Mouse (Mus musculus): ENCODE results near the gene Mat2a. TPM values are rescaled to one million over a fixed set of nuclear protein-coding genes. Genes with fewer than 3 reads are reported as not detected.
"Not testable (repeated sequence)": the region's sequence is repeated elsewhere in the genome, so short reads cannot be mapped to it uniquely, and the experiment has no call there.

Mat2a gene
- polyA plus RNA-seq (2015; fragmentation: Nextera tagmentation; extraction: Ambion mirVana), result 300 and 327 TPM in 2 replicates

GRCm38 (mm10) chr6:72439355-72440185, at the start of gene Mat2a:
Gene Mat2a, minus strand, starts transcription at chr6:72439558.
- WGBS, result under 1% methylated on average over 66 of the region's 77 CpGs

DNA sequence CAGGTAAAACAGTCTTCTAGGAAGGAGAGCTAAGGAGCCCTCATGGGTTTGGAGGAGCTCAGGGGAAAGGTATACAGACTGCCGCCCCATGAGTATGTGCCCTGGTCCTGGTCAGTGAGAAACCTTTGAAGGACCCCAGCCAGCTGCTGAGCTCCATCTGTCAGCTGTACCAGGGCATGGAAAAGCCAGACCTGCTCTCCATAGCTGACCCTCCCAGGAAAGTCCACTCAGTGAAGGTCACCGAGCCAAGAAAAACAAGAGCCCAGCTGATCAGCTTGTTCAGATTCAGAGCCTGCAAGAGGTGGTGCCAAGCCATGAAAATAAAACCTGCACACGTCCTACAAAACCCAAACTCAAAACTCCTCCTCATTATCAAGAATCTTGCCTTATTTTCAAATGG, 49.5 kb upstream of the Mat2a start:
- Histone ChIP-seq H3K9me3 (ENCODE audit: control insufficient read depth, low read length) (no peaks in the 10 kb centered on the region), H3K9ac (ENCODE audit: low read depth, low read length) (no peak overlapping the region), H3K4me1 (ENCODE audit: control insufficient read depth, insufficient read depth, low read depth, low read length) (no peaks in the 10 kb centered on the region), H3K36me3 (ENCODE audit: control insufficient read depth, insufficient read depth, low read length) (no peaks in the 10 kb centered on the region), H3K4me3 (ENCODE audit: low read length) (no peak overlapping the region), H3K27me3 (replicated peaks; ENCODE audit: control insufficient read depth, insufficient read depth, low read length) (no peaks in the 10 kb centered on the region), H3K27ac (ENCODE audit: low read depth, low read length) (no peak overlapping the region), H3K4me2 (ENCODE audit: low read length) (no peak overlapping the region)
- WGBS, result 72% methylated on average over 3 of the region's 3 CpGs
- no peak for ATAC-seq

More at GRCm38 (mm10) chr6:72439355-72440185, at the start of gene Mat2a:
- H3K4me3 ChIP-seq (ENCODE audit: low read length), result peak within 1 kb of the TSS; percentile 98
- H3K9ac ChIP-seq (ENCODE audit: low read depth, low read length), result peak within 1 kb of the TSS; percentile 100
- ATAC-seq, result peak; percentile 94
- no peaks in the 10 kb centered on the region for H3K9me3 ChIP-seq (ENCODE audit: control insufficient read depth, low read length)
- peak within 1 kb of the TSS; percentile 100 for H3K27ac ChIP-seq (ENCODE audit: low read depth, low read length)
- H3K27me3 ChIP-seq (replicated peaks; ENCODE audit: control insufficient read depth, insufficient read depth, low read length), result no peaks in the 10 kb centered on the region
- H3K4me2 ChIP-seq (ENCODE audit: low read length), result peak within 1 kb of the TSS; percentile 77
- H3K36me3 ChIP-seq (ENCODE audit: control insufficient read depth, insufficient read depth, low read length), result peaks cover 22% of the 10 kb centered on the region
- H3K4me1 ChIP-seq (ENCODE audit: control insufficient read depth, insufficient read depth, low read depth, low read length), result peaks cover 30% of the 10 kb centered on the region

DNA sequence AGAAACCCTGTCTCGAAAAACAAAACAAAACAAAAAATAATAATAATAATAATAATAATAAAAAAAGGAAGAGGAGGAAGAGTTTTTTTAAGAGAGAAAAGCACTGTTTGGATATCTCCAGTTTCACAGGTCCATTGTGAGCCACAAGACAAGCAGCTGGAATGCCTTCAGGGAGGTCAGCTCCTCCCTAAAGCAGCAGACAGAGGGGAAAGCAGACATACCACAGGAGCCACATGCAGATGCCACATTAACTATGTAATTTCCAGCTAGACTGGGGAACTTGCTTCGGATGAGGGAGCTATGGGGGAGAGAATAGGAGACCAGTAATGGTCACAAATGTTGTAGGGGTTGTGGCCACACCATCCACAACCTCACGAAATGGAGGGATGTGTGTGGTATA, 47.9 kb upstream of the Mat2a start:
- H3K9me3 ChIP-seq (ENCODE audit: control insufficient read depth, low read length), result no peaks in the 10 kb centered on the region
- H3K27me3 ChIP-seq (replicated peaks; ENCODE audit: control insufficient read depth, insufficient read depth, low read length), result no peaks in the 10 kb centered on the region
- no peaks in the 10 kb centered on the region for H3K4me1 ChIP-seq (ENCODE audit: control insufficient read depth, insufficient read depth, low read depth, low read length)
- H3K4me2 ChIP-seq (ENCODE audit: low read length), result no peak overlapping the region
- ATAC-seq, result no peak
- H3K27ac ChIP-seq (ENCODE audit: low read depth, low read length), result no peak overlapping the region
- no peak overlapping the region for H3K9ac ChIP-seq (ENCODE audit: low read depth, low read length)
- H3K36me3 ChIP-seq (ENCODE audit: control insufficient read depth, insufficient read depth, low read length), result no peaks in the 10 kb centered on the region
- no peak overlapping the region for H3K4me3 ChIP-seq (ENCODE audit: low read length)
- 72% methylated on average over 3 of the region's 3 CpGs for WGBS

GRCm38 (mm10) chr6:72486307-72486706, 46.9 kb upstream of the Mat2a start:
- Histone ChIP-seq H3K4me1 (ENCODE audit: control insufficient read depth, insufficient read depth, low read depth, low read length) (no peaks in the 10 kb centered on the region), H3K36me3 (ENCODE audit: control insufficient read depth, insufficient read depth, low read length) (no peaks in the 10 kb centered on the region), H3K9ac (ENCODE audit: low read depth, low read length) (no peak overlapping the region), H3K27me3 (replicated peaks; ENCODE audit: control insufficient read depth, insufficient read depth, low read length) (no peaks in the 10 kb centered on the region), H3K4me2 (ENCODE audit: low read length) (no peak overlapping the region), H3K9me3 (ENCODE audit: control insufficient read depth, low read length) (no peaks in the 10 kb centered on the region), H3K27ac (ENCODE audit: low read depth, low read length) (no peak overlapping the region), H3K4me3 (ENCODE audit: low read length) (no peak overlapping the region)
- WGBS, result 91% methylated on average over 6 of the region's 6 CpGs
- no peak for ATAC-seq

DNA sequence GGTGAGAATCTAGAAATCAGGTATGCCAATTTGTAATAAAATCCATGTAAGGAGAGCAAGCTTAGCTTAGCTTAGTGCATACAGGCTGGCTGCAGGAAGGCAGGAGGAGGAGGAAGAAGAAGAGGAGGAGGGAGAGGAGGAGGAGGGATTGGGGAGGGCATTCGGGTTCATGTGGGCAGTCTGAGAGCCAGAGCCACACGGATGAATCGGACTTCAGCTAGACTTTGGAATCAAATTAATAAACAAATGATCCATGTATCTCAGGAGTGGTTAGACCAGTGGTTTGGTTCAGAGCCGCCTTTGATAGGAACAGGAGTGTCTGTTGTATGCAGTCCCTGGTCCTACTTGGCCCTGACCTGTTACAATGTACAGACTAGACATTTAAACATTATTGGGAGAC, 45.5 kb upstream of the Mat2a start:
- Histone ChIP-seq H3K4me3 (ENCODE audit: low read length) (no peak overlapping the region), H3K27me3 (replicated peaks; ENCODE audit: control insufficient read depth, insufficient read depth, low read length) (no peaks in the 10 kb centered on the region), H3K36me3 (ENCODE audit: control insufficient read depth, insufficient read depth, low read length) (no peaks in the 10 kb centered on the region), H3K4me2 (ENCODE audit: low read length) (no peak overlapping the region), H3K4me1 (ENCODE audit: control insufficient read depth, insufficient read depth, low read depth, low read length) (no peaks in the 10 kb centered on the region), H3K9ac (ENCODE audit: low read depth, low read length) (no peak overlapping the region), H3K27ac (ENCODE audit: low read depth, low read length) (no peak overlapping the region), H3K9me3 (ENCODE audit: control insufficient read depth, low read length) (no peaks in the 10 kb centered on the region)
- no peak for ATAC-seq
- WGBS, result 77% methylated on average over 4 of the region's 4 CpGs

DNA sequence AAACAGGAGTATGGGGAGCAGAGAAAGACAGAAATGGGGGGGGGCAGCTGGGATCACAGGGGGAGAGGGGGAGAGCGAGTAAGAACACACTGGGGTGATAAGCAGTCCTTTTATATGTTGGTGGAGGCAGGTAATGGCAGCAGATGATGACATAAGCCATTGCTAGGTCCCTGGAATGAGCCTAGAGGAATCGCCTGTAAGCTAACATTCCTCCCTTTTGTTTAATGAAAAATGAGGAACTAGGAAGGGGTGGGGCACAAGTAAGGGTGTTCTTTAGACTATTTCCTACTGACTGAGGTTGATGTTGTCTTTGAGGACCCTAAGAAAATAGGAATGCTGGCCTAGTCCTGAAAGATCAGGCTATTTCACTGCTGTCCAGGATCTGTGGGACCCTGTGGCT, 42.8 kb upstream of the Mat2a start:
- no peaks in the 10 kb centered on the region for H3K36me3 ChIP-seq (ENCODE audit: control insufficient read depth, insufficient read depth, low read length)
- WGBS, result 57% methylated on average over 2 of the region's 2 CpGs
- H3K4me2 ChIP-seq (ENCODE audit: low read length), result no peak overlapping the region
- H3K9me3 ChIP-seq (ENCODE audit: control insufficient read depth, low read length), result no peaks in the 10 kb centered on the region
- H3K4me3 ChIP-seq (ENCODE audit: low read length), result no peak overlapping the region
- H3K27me3 ChIP-seq (replicated peaks; ENCODE audit: control insufficient read depth, insufficient read depth, low read length), result no peaks in the 10 kb centered on the region
- ATAC-seq, result no peak
- H3K9ac ChIP-seq (ENCODE audit: low read depth, low read length), result no peak overlapping the region
- no peaks in the 10 kb centered on the region for H3K4me1 ChIP-seq (ENCODE audit: control insufficient read depth, insufficient read depth, low read depth, low read length)
- H3K27ac ChIP-seq (ENCODE audit: low read depth, low read length), result no peak overlapping the region

DNA sequence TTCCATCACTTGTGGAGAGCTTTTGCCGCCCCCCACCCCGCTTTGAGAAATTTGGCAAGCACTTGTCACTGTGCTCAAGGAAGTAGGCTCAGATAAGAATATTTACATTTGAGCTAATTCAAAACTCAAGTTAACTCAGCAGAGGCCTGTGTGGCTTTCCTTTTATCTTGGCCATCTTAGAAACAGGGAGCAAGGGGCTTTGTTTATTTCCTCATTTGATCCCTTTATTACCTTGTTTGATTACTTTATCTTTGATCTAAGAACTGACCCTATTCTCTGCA, 41.0 kb upstream of the Mat2a start:
- no peak for ATAC-seq
- no peak overlapping the region for H3K27ac ChIP-seq (ENCODE audit: low read depth, low read length)
- no peak overlapping the region for H3K4me3 ChIP-seq (ENCODE audit: low read length)
- WGBS, result 88% methylated on average over 2 of the region's 2 CpGs
- no peaks in the 10 kb centered on the region for H3K27me3 ChIP-seq (replicated peaks; ENCODE audit: control insufficient read depth, insufficient read depth, low read length)
- H3K9me3 ChIP-seq (ENCODE audit: control insufficient read depth, low read length), result no peaks in the 10 kb centered on the region
- H3K4me1 ChIP-seq (ENCODE audit: control insufficient read depth, insufficient read depth, low read depth, low read length), result no peaks in the 10 kb centered on the region
- H3K4me2 ChIP-seq (ENCODE audit: low read length), result no peak overlapping the region
- H3K9ac ChIP-seq (ENCODE audit: low read depth, low read length), result no peak overlapping the region
- H3K36me3 ChIP-seq (ENCODE audit: control insufficient read depth, insufficient read depth, low read length), result no peaks in the 10 kb centered on the region

DNA sequence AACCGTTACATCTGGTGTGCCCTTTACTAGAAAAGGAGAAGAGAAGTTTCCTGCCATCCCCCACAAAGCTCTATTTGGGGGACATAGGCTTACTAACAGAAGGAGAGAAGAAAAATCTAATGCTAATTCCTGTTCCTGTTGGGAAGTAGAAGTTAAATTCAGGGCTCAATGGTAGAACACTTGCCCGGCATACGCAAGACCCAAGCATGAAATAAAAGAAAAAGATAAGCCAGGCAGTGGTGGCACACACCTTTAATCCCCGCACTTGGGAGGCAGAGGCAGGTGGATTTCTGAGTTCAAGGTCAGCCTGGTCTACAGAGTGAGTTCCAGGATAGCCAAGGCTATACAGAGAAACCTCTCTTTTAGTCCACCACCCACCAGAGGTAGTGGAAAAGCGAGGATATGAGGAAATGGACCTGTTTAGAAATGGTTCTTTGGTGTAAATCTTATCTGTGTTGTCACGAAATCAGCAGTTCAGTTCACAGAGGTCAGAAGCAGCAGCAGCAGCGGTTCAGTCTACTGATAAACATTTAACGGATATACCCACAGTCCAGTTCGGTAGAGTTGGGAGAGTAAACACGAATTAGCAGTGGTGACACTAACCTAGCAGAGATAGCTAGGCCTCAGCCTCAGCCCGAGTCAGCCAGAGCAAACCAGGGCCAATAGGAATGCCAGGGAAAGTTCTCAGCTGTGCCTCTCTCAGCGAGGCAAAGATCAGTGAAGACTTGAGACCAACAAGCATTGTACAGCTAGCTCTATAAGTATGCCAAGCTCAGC, 40.5 kb upstream of the Mat2a start:
- H3K27ac ChIP-seq (ENCODE audit: low read depth, low read length), result no peak overlapping the region
- H3K27me3 ChIP-seq (replicated peaks; ENCODE audit: control insufficient read depth, insufficient read depth, low read length), result no peaks in the 10 kb centered on the region
- no peaks in the 10 kb centered on the region for H3K36me3 ChIP-seq (ENCODE audit: control insufficient read depth, insufficient read depth, low read length)
- no peak overlapping the region for H3K4me2 ChIP-seq (ENCODE audit: low read length)
- ATAC-seq, result no peak
- 91% methylated on average over 12 of the region's 12 CpGs for WGBS
- no peaks in the 10 kb centered on the region for H3K9me3 ChIP-seq (ENCODE audit: control insufficient read depth, low read length)
- H3K9ac ChIP-seq (ENCODE audit: low read depth, low read length), result no peak overlapping the region
- H3K4me3 ChIP-seq (ENCODE audit: low read length), result no peak overlapping the region
- H3K4me1 ChIP-seq (ENCODE audit: control insufficient read depth, insufficient read depth, low read depth, low read length), result no peaks in the 10 kb centered on the region

DNA sequence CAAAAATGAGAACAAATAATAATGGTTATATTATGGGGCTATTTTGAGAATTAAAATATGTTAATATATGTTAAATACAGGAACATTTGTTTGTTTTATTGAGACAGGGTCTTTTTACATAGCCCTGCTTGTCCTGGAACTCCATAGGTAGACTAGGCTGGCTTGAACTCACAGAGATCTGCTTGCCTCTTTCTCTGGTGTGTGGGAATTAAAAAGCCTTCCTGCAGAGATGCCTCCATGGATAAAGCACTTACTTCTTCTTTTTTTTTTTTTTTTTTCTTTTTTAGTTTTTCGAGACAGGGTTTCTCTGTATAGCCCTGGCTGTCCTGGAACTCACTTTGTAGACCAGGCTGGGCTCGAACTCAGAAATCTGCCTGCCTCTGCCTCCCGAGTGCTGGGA, 39.3 kb upstream of the Mat2a start:
- not testable (repeated sequence) for H3K9ac ChIP-seq (ENCODE audit: low read depth, low read length); H3K27me3 ChIP-seq (replicated peaks; ENCODE audit: control insufficient read depth, insufficient read depth, low read length); H3K4me1 ChIP-seq (ENCODE audit: control insufficient read depth, insufficient read depth, low read depth, low read length); H3K36me3 ChIP-seq (ENCODE audit: control insufficient read depth, insufficient read depth, low read length); H3K27ac ChIP-seq (ENCODE audit: low read depth, low read length); H3K4me3 ChIP-seq (ENCODE audit: low read length); ATAC-seq; H3K4me2 ChIP-seq (ENCODE audit: low read length); H3K9me3 ChIP-seq (ENCODE audit: control insufficient read depth, low read length)
- 96% methylated on average over 3 of the region's 3 CpGs for WGBS

Data from hindbrain, embryonic 16.5 days (tissue).